ENCODE assay signal across 10 mouse cellular contexts in genomic region chr11:83421305-83421704, GRCm38 (mm10). TPM values are rescaled to one million over a fixed set of nuclear protein-coding genes. Genes with fewer than 3 reads are reported as not detected.
DNase-seq lines count a peak whose midpoint lies in the region; ATAC-seq and TF ChIP-seq lines count a peak whose summit lies in the region.
"Had no signal": no experiment of that assay in that cellular context is flagged by ENCODE, and none has a peak within 500 bp of the region (broad histone marks: within the 10 kb centered on the region; RNA-seq: fewer than 3 reads in every experiment).

No protein-coding gene starts in this region.

- H3K27ac ChIP-seq in kidney, adult 2 months (ENCODE audit: insufficient read depth, low read depth, low read length), result no peak overlapping the region
- no peak overlapping the region for H3K27ac ChIP-seq in kidney, embryonic 14.5 days (ENCODE audit: low read depth, low read length)
- H3K27ac ChIP-seq in embryonic facial prominence, embryonic 14.5 days (replicated peaks; ENCODE audit: low read depth, low read length), result no peak overlapping the region
- H3K27ac ChIP-seq in liver, embryonic 13.5 days, result no peak overlapping the region
- H3K27ac ChIP-seq: limb, embryonic 12.5 days had no signal

- H3K4me2 ChIP-seq in kidney, embryonic 14.5 days (replicated peaks; ENCODE audit: low read depth, low read length), result no peak overlapping the region
- no peak overlapping the region for H3K4me2 ChIP-seq in embryonic facial prominence, embryonic 14.5 days (ENCODE audit: low read depth, low read length)
- no peak overlapping the region for H3K4me2 ChIP-seq in liver, embryonic 13.5 days
- H3K4me2 ChIP-seq: limb, embryonic 12.5 days had no signal

- DNase-seq in kidney, adult 2 months, result peak; percentile 64
- peak; percentile 72 for DNase-seq in ZHBTc4 (ENCODE audit: low read depth, low spot score)
- DNase-seq in embryonic facial prominence, embryonic 14.5 days (ENCODE audit: low spot score), result peak; percentile 81
- peak; percentile 36 for DNase-seq in liver, embryonic 13.5 days
- peak; percentile 42 for DNase-seq in spleen, adult 12 weeks (ENCODE audit: low spot score)
- DNase-seq in left cerebral cortex, adult 11 months (ENCODE audit: low spot score), result no peak
- DNase-seq in layer of hippocampus, postnatal 14 days (ENCODE audit: low spot score in 2 of 2), result no peak

- H3K9me3 ChIP-seq in kidney, embryonic 14.5 days (ENCODE audit: control insufficient read depth, low read length), result no peaks in the 10 kb centered on the region
- H3K9me3 ChIP-seq in embryonic facial prominence, embryonic 14.5 days (ENCODE audit: control insufficient read depth, low read length), result no peaks in the 10 kb centered on the region
- H3K9me3 ChIP-seq in liver, embryonic 13.5 days (replicated peaks), result no peaks in the 10 kb centered on the region
- H3K9me3 ChIP-seq: limb, embryonic 12.5 days had no signal

- H3K27me3 ChIP-seq in kidney, adult 2 months (replicated peaks; ENCODE audit: control insufficient read depth, insufficient read depth, low read length), result 0 out of 2 replicates have a peak, but pooled peaks cover 1% of the 10 kb centered on the region
- H3K27me3 ChIP-seq in kidney, embryonic 14.5 days (ENCODE audit: control insufficient read depth, insufficient read depth, low read length), result peaks cover 39% of the 10 kb centered on the region
- peaks cover 40% of the 10 kb centered on the region for H3K27me3 ChIP-seq in embryonic facial prominence, embryonic 14.5 days (replicated peaks; ENCODE audit: control insufficient read depth, insufficient read depth, low read length)
- peaks cover 73% of the 10 kb centered on the region for H3K27me3 ChIP-seq in liver, embryonic 13.5 days

- H3K9ac ChIP-seq in kidney, embryonic 14.5 days (ENCODE audit: low read depth, low read length), result no peak overlapping the region
- H3K9ac ChIP-seq in embryonic facial prominence, embryonic 14.5 days (ENCODE audit: low read depth, low read length), result no peak overlapping the region
- no peak overlapping the region for H3K9ac ChIP-seq in liver, embryonic 13.5 days
- H3K9ac ChIP-seq: limb, embryonic 12.5 days had no signal

- no peak overlapping the region for H3K4me3 ChIP-seq in kidney, adult 2 months (ENCODE audit: insufficient read depth, low read depth, low read length)
- H3K4me3 ChIP-seq in kidney, embryonic 14.5 days (ENCODE audit: low read length), result no peak overlapping the region
- no peak overlapping the region for H3K4me3 ChIP-seq in embryonic facial prominence, embryonic 14.5 days (ENCODE audit: low read depth, low read length)
- H3K4me3 ChIP-seq in liver, embryonic 13.5 days (replicated peaks), result no peak overlapping the region
- H3K4me3 ChIP-seq: limb, embryonic 12.5 days had no signal

- H3K4me1 ChIP-seq in kidney, adult 2 months (ENCODE audit: control insufficient read depth, insufficient read depth, low read length), result no peaks in the 10 kb centered on the region
- no peaks in the 10 kb centered on the region for H3K4me1 ChIP-seq in kidney, embryonic 14.5 days (ENCODE audit: control insufficient read depth, insufficient read depth, low read length)
- no peaks in the 10 kb centered on the region for H3K4me1 ChIP-seq in embryonic facial prominence, embryonic 14.5 days (ENCODE audit: control insufficient read depth, insufficient read depth, low read length)
- peaks cover 4% of the 10 kb centered on the region; the same call in 1 of the 2 replicates for H3K4me1 ChIP-seq in liver, embryonic 13.5 days (replicated peaks)

- no peak for ATAC-seq in kidney, embryonic 14.5 days (ENCODE audit: low FRiP score, low TSS enrichment)
- ATAC-seq in embryonic facial prominence, embryonic 14.5 days (ENCODE audit: low read depth), result no peak
- ATAC-seq in liver, embryonic 13.5 days (ENCODE audit: low read depth), result no peak

- WGBS in kidney, adult 2 months, result 2% methylated on average over 9 of the region's 9 CpGs
- 2% methylated on average over 9 of the region's 9 CpGs for WGBS in kidney, embryonic 14.5 days
- 0% methylated on average over 9 of the region's 9 CpGs for WGBS in embryonic facial prominence, embryonic 14.5 days
- WGBS in liver, embryonic 13.5 days (ENCODE audit: insufficient replicate concordance), result 3% methylated on average over 9 of the region's 9 CpGs

- no peaks in the 10 kb centered on the region for H3K36me3 ChIP-seq in kidney, adult 2 months (ENCODE audit: control insufficient read depth, insufficient read depth, low read length)
- no peaks in the 10 kb centered on the region for H3K36me3 ChIP-seq in kidney, embryonic 14.5 days (ENCODE audit: control insufficient read depth, insufficient read depth, low read length)
- H3K36me3 ChIP-seq in embryonic facial prominence, embryonic 14.5 days (ENCODE audit: control insufficient read depth, insufficient read depth, low read length), result no peaks in the 10 kb centered on the region
- H3K36me3 ChIP-seq in liver, embryonic 13.5 days, result no peaks in the 10 kb centered on the region
- H3K36me3 ChIP-seq: limb, embryonic 12.5 days had no signal

- no peak for TF ChIP-seq POLR2A in kidney, adult 2 months (IDR thresholded peaks at IDR 0.05; ENCODE audit: low read depth, low read length)

- TF ChIP-seq CTCF in kidney, adult 2 months (conservative IDR thresholded peaks at IDR 0.05; ENCODE audit: insufficient read depth, insufficient read length, low read depth, low read length), result no peak

RNA-seq across cellular contexts. Expression of gene Gas2l2, which starts 8.0 kb away (rescaled TPM):
- polyA plus RNA-seq in kidney, adult 2 months (2012; rRNA removed), result not detected in 2 replicates
- polyA plus RNA-seq in kidney, embryonic 14.5 days (2014; fragmentation: Nextera tagmentation; extraction: Ambion mirVana), result not detected in 2 replicates
- 0.08 and 0.38 TPM in 2 replicates for polyA plus RNA-seq in embryonic facial prominence, embryonic 14.5 days (2014; fragmentation: Nextera tagmentation; extraction: Ambion mirVana)
- polyA plus RNA-seq in liver, embryonic 13.5 days (2015; fragmentation: Nextera tagmentation; extraction: Ambion mirVana), result not detected in 2 replicates
- 1 to 10 TPM in 1 of 2 experiments, under 1 TPM in 1; 0.29 to 1.0 TPM for total RNA-seq in layer of hippocampus, postnatal 14 days (2021)
- polyA plus RNA-seq: limb, embryonic 12.5 days; spleen, adult 2 months had no signal

RNA-seq across cellular contexts. Expression of gene Rasl10b, which starts 12.4 kb away (rescaled TPM):
- 1.4 and 1.8 TPM in 2 replicates for polyA plus RNA-seq in kidney, adult 2 months (2012; rRNA removed)
- 0.61 and 0.70 TPM in 2 replicates for polyA plus RNA-seq in kidney, embryonic 14.5 days (2014; fragmentation: Nextera tagmentation; extraction: Ambion mirVana)
- 2.3 and 2.9 TPM in 2 replicates for polyA plus RNA-seq in embryonic facial prominence, embryonic 14.5 days (2014; fragmentation: Nextera tagmentation; extraction: Ambion mirVana)
- polyA plus RNA-seq in liver, embryonic 13.5 days (2015; fragmentation: Nextera tagmentation; extraction: Ambion mirVana), result 0.20 and 0.27 TPM in 2 replicates
- 100 to 1,000 TPM; 219 to 224 TPM for total RNA-seq in layer of hippocampus, postnatal 14 days (2021)

RNA-seq across cellular contexts. Expression of gene 1700020L24Rik, which starts 16.2 kb away (rescaled TPM):
- polyA plus RNA-seq in kidney, adult 2 months (2012; rRNA removed), result 0.11 and 0.14 TPM in 2 replicates
- 0.44 TPM in 1 of 2 replicates, not detected in the other for polyA plus RNA-seq in kidney, embryonic 14.5 days (2014; fragmentation: Nextera tagmentation; extraction: Ambion mirVana)
- polyA plus RNA-seq in embryonic facial prominence, embryonic 14.5 days (2014; fragmentation: Nextera tagmentation; extraction: Ambion mirVana), result 0.54 and 0.77 TPM in 2 replicates
- polyA plus RNA-seq in liver, embryonic 13.5 days (2015; fragmentation: Nextera tagmentation; extraction: Ambion mirVana), result 0.65 and 0.78 TPM in 2 replicates
- total RNA-seq in layer of hippocampus, postnatal 14 days (2021), result not detected

RNA-seq across cellular contexts. Expression of gene Mmp28, which starts 41.6 kb away (rescaled TPM):
- 4.3 TPM in 2 replicates for polyA plus RNA-seq in kidney, adult 2 months (2012; rRNA removed)
- polyA plus RNA-seq in kidney, embryonic 14.5 days (2014; fragmentation: Nextera tagmentation; extraction: Ambion mirVana), result 0.55 and 1.1 TPM in 2 replicates
- polyA plus RNA-seq in embryonic facial prominence, embryonic 14.5 days (2014; fragmentation: Nextera tagmentation; extraction: Ambion mirVana), result 4.3 and 4.7 TPM in 2 replicates
- polyA plus RNA-seq in liver, embryonic 13.5 days (2015; fragmentation: Nextera tagmentation; extraction: Ambion mirVana), result 0.47 and 0.50 TPM in 2 replicates
- 1 to 10 TPM; 3.2 to 3.3 TPM for total RNA-seq in layer of hippocampus, postnatal 14 days (2021)

RNA-seq across cellular contexts. Expression of gene Taf15, which starts 51.6 kb away (rescaled TPM):
- polyA plus RNA-seq in kidney, adult 2 months (2012; rRNA removed), result 7.2 and 13.8 TPM in 2 replicates
- polyA plus RNA-seq in kidney, embryonic 14.5 days (2014; fragmentation: Nextera tagmentation; extraction: Ambion mirVana), result 20.3 and 28.1 TPM in 2 replicates
- polyA plus RNA-seq in embryonic facial prominence, embryonic 14.5 days (2014; fragmentation: Nextera tagmentation; extraction: Ambion mirVana), result 7.6 and 9.4 TPM in 2 replicates
- polyA plus RNA-seq in liver, embryonic 13.5 days (2015; fragmentation: Nextera tagmentation; extraction: Ambion mirVana), result 4.7 and 5.4 TPM in 2 replicates
- 10 to 100 TPM; 64.1 to 65.9 TPM for total RNA-seq in layer of hippocampus, postnatal 14 days (2021)

Comparison
In these comparisons a context has a peak if more than half of its experiments do, and no peak if none do; other contexts are left out.
1. DNase-seq: peak in kidney, adult 2 months (single experiment), ZHBTc4 (single experiment), embryonic facial prominence, embryonic 14.5 days (single experiment), liver, embryonic 13.5 days (single experiment) and spleen, adult 12 weeks (single experiment); none in left cerebral cortex, adult 11 months (single experiment) and layer of hippocampus, postnatal 14 days (0 of 2).